Mouse (Mus musculus) liver (tissue): ENCODE results near the gene Gm43552.

ENCODE experiments used
- DNase-seq: peaks from one replicate; pipeline ENCODE4 v3.0.0-alpha.2; 2020; ENCODE audit warnings: mixed read lengths

The Gm43552 gene

DNA sequence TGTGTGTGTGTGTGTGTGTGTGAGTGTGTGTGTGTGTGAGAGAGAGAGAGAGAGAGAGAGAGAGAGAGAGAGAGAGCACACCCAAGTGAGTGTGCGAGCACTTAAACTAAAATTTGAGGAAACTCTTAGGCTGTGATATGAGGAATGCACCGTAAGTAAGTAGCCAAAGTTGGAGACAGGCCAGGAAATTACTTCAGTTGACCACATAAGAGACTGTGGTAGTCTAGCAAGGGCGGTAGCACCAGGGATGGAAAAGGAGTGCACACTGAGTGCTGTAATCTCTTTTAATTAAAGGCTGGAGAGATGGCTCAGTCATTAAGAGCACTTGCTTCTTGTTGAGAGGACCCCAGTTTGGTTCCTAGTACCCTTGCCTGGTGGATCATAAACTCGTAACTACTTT is 2.8 kb downstream of the Gm43552 start:
- DNase-seq, result no peak

DNA sequence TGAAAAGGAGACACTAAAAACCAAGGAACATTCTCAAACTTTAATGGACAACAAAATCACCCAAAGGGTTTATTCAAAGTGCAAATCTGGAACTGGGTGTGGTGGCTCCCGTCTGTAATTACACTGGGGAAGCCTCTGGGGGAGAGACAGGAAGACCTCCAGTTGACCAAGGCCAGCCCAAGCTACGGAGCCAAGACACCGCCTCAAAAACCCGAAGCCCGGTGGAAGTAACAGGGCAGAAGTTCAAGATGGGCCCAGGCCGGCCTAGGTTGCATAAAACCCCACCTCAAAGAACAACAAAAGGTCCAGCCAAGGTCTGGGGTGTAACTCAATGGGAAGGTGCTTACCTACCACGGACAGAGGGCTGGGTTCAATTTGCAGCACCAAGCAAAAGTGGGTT is 3.9 kb downstream of the Gm43552 start:
- no peak for DNase-seq

DNA sequence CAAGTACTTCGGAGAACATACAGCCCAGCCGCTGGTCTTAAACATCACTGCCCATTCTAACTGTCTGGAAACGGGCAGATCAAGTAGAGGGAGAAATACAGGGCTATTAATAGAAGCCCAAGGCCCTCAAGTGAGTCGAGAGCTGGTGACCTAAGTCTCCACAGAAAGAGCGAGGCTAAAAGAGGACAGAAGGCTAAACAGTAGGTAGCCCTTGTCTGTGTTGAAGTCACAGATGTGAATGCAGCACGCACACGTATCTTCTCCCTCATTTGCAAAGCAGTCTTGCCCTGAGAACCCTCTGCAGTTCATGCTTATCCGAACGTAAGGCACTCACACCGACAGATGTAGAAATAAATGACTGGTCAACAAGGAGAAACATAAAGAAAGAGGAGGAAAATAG is 5.3 kb downstream of the Gm43552 start:
- DNase-seq, result no peak

DNA sequence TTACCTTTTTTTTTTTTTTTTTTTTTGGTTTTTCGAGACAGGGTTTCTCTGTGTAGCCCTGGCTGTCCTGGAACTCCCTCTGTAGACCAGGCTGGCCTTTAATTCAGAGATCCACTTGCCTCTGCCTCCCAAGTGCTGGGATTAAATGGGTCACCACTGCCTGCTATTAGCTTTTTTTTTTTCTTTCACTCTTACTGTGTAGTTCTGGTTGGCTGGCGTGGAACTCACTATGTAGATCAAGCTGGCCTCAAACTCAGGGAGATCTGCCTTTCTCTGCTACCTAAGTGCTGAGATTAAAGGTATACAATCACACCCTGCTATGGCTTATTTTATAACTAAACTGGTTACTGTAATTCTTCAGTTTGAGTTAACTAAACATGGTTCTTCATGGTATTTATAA is 6.1 kb downstream of the Gm43552 start:
- DNase-seq, result no peak

- DNase-seq, result no peak
Observed at GRCm38 (mm10) chr5:65482996-65483395, 9.6 kb downstream of the Gm43552 start.

GRCm38 (mm10) chr5:65480511-65480910 is 12.1 kb downstream of the Gm43552 start:
- no peak for DNase-seq

- no peak for DNase-seq
Observed at GRCm38 (mm10) chr5:65479681-65480445, 12.8 kb downstream of the Gm43552 start.

- peak; percentile 22 for DNase-seq
Observed at GRCm38 (mm10) chr5:65478224-65478623, 14.4 kb downstream of the Gm43552 start.

GRCm38 (mm10) chr5:65476739-65477138 is 15.9 kb downstream of the Gm43552 start:
- DNase-seq, result peak; percentile 36

DNA sequence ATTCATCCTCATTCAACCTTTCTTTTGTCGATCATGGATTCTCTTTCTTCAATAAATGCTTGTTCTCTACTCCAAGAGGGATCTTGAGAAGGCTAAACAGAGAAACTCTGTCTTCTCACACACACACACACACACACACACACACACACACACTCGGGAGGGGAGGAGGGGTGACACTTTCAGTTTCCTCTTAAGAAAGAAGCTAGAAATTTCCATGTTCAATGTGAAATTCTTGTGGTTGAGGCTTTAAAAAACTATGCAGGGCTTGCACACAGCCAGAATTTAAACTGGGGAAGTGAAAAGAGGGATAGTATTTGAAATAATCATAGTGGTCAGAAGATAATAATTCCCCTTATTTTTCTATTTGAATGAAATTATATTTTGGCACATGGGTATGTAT is 16.8 kb downstream of the Gm43552 start:
- DNase-seq, result no peak

DNA sequence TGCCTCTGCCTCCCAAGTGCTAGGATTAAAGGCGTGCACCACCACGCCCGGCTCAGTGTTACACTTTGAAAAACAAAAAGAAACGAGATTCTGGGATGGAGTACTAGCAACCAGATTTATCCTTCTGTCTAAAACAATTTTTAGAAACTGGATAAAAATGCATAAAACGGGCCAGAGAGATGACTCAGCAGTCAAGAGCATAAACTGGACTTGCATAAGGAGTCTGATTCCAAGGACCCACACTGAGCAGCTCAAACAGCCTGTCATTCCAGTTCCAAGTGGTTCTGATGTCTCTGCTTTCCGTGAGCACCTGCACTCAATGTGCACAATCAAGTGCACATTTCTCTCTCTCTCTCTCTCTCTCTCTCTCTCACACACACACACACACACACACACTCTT is 22.9 kb downstream of the Gm43552 start:
- DNase-seq, result no peak

GRCm38 (mm10) chr5:65466911-65467310 is 25.7 kb downstream of the Gm43552 start:
- DNase-seq, result no peak

- DNase-seq, result no peak
Observed at GRCm38 (mm10) chr5:65460361-65460760, 32.3 kb downstream of the Gm43552 start.

GRCm38 (mm10) chr5:65459454-65459853 is 33.2 kb downstream of the Gm43552 start:
- DNase-seq, result no peak

GRCm38 (mm10) chr5:65457846-65458245 is 34.8 kb downstream of the Gm43552 start:
- DNase-seq, result no peak

GRCm38 (mm10) chr5:65457086-65457827 is 35.4 kb downstream of the Gm43552 start:
- DNase-seq, result no peak

GRCm38 (mm10) chr5:65454771-65455170 is 37.9 kb downstream of the Gm43552 start:
- DNase-seq, result no peak

DNA sequence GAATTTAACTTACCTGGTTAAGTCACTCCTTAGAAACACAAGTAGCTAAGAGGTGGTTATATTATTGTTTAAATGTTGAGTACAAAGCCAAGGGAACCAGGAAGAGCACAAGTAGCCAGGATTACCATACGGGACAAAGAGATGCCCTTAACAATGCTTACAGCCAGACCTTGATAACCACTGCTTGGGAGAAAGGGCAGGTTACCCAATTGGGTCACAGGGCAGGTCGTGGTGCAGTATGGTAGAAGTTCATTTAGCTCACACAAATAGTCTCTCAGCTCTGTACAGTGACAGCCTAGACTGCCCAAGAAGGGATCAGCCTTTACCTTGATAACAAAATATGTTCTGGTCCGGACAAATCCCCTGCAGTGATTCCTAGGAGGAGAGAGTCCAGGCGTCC is 43.7 kb downstream of the Gm43552 start:
- DNase-seq, result no peak

DNA sequence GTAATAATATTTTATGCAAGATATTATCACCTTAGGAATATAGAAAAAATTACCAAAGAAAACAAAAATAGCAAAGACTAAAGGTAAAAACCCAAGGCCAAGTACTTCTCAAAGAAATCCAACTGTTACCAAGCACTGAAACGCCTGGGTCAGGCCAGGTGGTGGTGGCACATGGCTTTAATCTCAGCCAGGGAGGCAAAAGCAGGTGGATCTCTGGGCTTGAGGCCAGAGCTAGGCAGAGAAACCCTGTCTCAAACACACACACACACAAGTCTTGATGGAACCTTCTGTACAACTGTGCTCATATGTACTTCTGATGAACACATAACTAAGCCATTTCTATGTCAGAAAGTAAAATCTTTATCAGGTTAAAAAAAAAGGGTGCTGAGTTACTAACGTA is 44.8 kb downstream of the Gm43552 start:
- DNase-seq, result no peak

DNA sequence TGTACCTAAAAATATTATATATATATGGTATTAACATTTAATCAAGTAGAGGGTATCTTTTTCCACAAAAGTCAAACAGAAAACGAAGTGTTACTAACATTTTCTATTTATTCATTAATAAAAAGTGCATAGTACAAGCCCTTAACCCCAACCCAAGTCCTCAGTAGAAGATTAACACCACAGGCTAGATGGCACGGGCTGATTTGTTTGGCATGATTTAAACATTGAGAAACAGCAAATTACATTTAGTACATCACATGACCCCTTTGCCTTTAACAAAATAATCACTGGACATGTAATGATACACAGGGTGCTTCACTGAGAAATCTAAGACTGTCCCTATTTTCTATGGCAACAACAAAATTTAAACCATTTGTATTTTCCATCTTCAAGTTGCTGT is 45.9 kb downstream of the Gm43552 start:
- DNase-seq, result no peak

DNA sequence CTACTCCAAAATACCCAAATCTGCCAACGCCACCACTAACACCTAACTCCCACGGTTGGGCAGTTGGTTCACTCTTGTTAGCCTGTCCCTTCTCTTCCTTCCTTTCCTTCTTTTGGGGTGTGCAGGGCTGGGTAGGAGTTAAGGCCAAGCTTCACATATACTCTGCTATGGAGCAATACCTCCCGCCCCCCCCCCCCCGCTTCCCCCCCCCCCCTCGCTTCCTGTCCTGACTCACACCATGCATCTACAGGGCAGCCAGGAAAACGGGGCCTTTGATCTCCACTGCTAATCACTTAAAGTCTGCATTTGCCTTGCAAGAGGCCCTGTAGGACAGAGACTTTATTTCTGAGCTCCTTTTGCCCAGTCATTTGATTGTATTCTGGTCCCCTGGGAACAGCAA is 47.7 kb downstream of the Gm43552 start:
- no peak for DNase-seq

- DNase-seq, result no peak
Observed at GRCm38 (mm10) chr5:65438041-65438440, 54.6 kb downstream of the Gm43552 start.

DNA sequence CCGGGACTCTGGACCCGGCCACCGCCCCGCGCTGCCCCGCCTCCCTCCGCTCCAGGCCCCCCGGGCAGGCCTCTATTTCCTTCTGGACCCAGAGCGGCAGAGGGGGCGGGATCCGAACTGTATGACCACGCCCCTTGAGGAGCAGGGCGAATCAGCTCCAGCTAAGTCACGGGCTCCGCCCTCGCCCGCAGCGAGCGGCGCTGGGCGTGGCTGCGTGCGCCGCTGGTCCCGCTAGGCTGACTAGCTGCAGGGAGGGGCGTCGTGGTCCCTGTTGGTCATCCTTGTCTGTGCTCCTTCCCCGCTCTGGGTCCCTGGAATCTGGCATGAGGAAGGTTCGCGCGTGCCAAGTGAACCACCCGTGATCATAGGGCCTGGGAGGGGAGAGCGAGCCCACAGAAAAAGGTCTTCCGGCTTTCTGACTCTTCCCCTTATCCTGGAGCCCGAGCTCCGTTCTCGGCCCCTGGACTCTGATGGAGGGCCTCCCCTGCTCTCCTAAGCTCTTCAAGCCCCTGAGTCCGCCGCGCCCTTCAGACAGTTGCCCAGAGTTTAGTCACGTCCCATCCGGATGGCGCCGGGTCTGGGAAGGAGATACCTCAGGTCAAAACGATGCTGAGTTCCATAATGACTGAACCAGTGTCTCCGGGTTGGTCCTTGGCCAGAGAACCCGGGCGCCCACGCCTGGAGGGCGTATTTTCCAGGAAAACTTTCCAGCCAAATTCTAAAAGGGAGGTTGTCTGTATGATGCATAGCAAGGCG is 56.6 kb downstream of the Gm43552 start, which contains the start of gene Ugdh:
Ugdh (minus strand) TSS at position 144 of the 756 bp plus-strand sequence.
- peak; percentile 99 for DNase-seq
